Mouse (Mus musculus): ENCODE measurements around the gene Rsad1. TPM values are rescaled to one million over a fixed set of nuclear protein-coding genes. Genes with fewer than 3 reads are reported as not detected.

Gene Rsad1
- polyA plus RNA-seq, 1 experiment from 2014 or later = 4.3 TPM

- Histone ChIP-seq H3K4me3 (replicated peaks) (peak overlapping the region; percentile 51), H3K27me3 (0 out of 2 replicates have a peak, but pooled peaks cover 7% of the 10 kb centered on the region), H3K4me1 (peaks cover 18% of the 10 kb centered on the region), H3K9me3 (replicated peaks) (no peaks in the 10 kb centered on the region), H3K27ac (replicated peaks) (no peak overlapping the region), H3K4me2 (replicated peaks) (peak overlapping the region; percentile 73), H3K36me3 (no peaks in the 10 kb centered on the region), H3K9ac (peak overlapping the region; percentile 31)
- WGBS = 8% methylated on average over 55 of the region's 55 CpGs
- 0 out of 2 replicates have a peak, but pooled peaks have one; percentile 30 for ATAC-seq (ENCODE audit: insufficient number of reproducible peaks, low FRiP score, low TSS enrichment, low read depth)
Measured at GRCm38 (mm10) chr11:94491035-94491748, 57.9 kb downstream of the Rsad1 start.

Other genes with a start within 250 kb of the Rsad1 start
- gene Luc7l3, start 227.3 kb downstream of the Rsad1 start, polyA plus RNA-seq (2015; fragmentation: Nextera tagmentation; extraction: Ambion mirVana) = 106 and 112 TPM in 2 replicates
- 22.9 and 24.5 TPM in 2 replicates for gene Ankrd40, start 221.3 kb downstream of the Rsad1 start, polyA plus RNA-seq (2015; fragmentation: Nextera tagmentation; extraction: Ambion mirVana)
- 2.8 and 4.4 TPM in 2 replicates for gene Abcc3, start 156.3 kb downstream of the Rsad1 start, polyA plus RNA-seq (2015; fragmentation: Nextera tagmentation; extraction: Ambion mirVana)
- 29.1 and 30.3 TPM in 2 replicates for gene Cacna1g, start 75.1 kb downstream of the Rsad1 start, polyA plus RNA-seq (2015; fragmentation: Nextera tagmentation; extraction: Ambion mirVana)
- 0.16 and 1.2 TPM in 2 replicates for gene Spata20, start 63.1 kb downstream of the Rsad1 start, polyA plus RNA-seq (2015; fragmentation: Nextera tagmentation; extraction: Ambion mirVana)
- 11.7 and 11.8 TPM in 2 replicates for gene Epn3, start 49.3 kb downstream of the Rsad1 start, polyA plus RNA-seq (2015; fragmentation: Nextera tagmentation; extraction: Ambion mirVana)
- gene Mycbpap, start 27.5 kb downstream of the Rsad1 start, polyA plus RNA-seq (2015; fragmentation: Nextera tagmentation; extraction: Ambion mirVana) = 4.0 and 5.8 TPM in 2 replicates
- gene Chad, start 15.8 kb upstream of the Rsad1 start, polyA plus RNA-seq (2015; fragmentation: Nextera tagmentation; extraction: Ambion mirVana) = 7.5 and 12.0 TPM in 2 replicates
- gene Acsf2, start 52.6 kb upstream of the Rsad1 start, polyA plus RNA-seq (2015; fragmentation: Nextera tagmentation; extraction: Ambion mirVana) = 5.9 and 6.1 TPM in 2 replicates
- 209 and 216 TPM in 2 replicates for gene Lrrc59, start 80.5 kb upstream of the Rsad1 start, polyA plus RNA-seq (2015; fragmentation: Nextera tagmentation; extraction: Ambion mirVana)
- gene Mrpl27, start 104.5 kb upstream of the Rsad1 start, polyA plus RNA-seq (2015; fragmentation: Nextera tagmentation; extraction: Ambion mirVana) = 138 and 141 TPM in 2 replicates
- gene Eme1, start 104.7 kb upstream of the Rsad1 start, polyA plus RNA-seq (2015; fragmentation: Nextera tagmentation; extraction: Ambion mirVana) = 12.9 and 15.8 TPM in 2 replicates
- gene Xylt2, start 128.3 kb upstream of the Rsad1 start, polyA plus RNA-seq (2015; fragmentation: Nextera tagmentation; extraction: Ambion mirVana) = 26.3 and 27.3 TPM in 2 replicates
- gene Gm11541, start 155.2 kb upstream of the Rsad1 start, polyA plus RNA-seq (2015; fragmentation: Nextera tagmentation; extraction: Ambion mirVana) = 0.45 and 0.79 TPM in 2 replicates
- not detected in 2 replicates for gene Cdc34b, start 192.5 kb upstream of the Rsad1 start, polyA plus RNA-seq (2015; fragmentation: Nextera tagmentation; extraction: Ambion mirVana)
- not detected in 2 replicates for gene Tmem92, start 233.4 kb upstream of the Rsad1 start, polyA plus RNA-seq (2015; fragmentation: Nextera tagmentation; extraction: Ambion mirVana)

All from embryonic facial prominence, embryonic 15.5 days (tissue).